Mouse (Mus musculus) heart, adult 18-20 months (tissue): ENCODE measurements at regions not wholly inside any gene's neighbourhood (a gene's known extent, or its start where the extent isn't known, plus 50 kb on each side); places are given as distances from the start of the nearest gene placed in this dataset.

Source experiments
- DNase-seq, 2 experiments: peaks; one replicate each; pipeline ENCODE4 v3.0.0; 2021 to 2022; ENCODE audit warnings: mixed read lengths in 1 of 2

GRCm38 (mm10) chr9:113299900-113300299 is 408.2 kb downstream of the Pdcd6ip start:
- no peak for DNase-seq

GRCm38 (mm10) chr9:113295850-113296467 is 412.1 kb downstream of the Pdcd6ip start:
- no peak for DNase-seq

- DNase-seq, result no peak
Measured at GRCm38 (mm10) chr9:113287397-113287796, 420.7 kb downstream of the Pdcd6ip start.

GRCm38 (mm10) chr9:113283244-113283643 is 424.8 kb downstream of the Pdcd6ip start:
- DNase-seq, result no peak

- no peak for DNase-seq
Measured at GRCm38 (mm10) chr9:113270595-113270994, 437.5 kb downstream of the Pdcd6ip start.

- DNase-seq, result no peak
Measured at GRCm38 (mm10) chr9:113267696-113268095, 440.4 kb downstream of the Pdcd6ip start.

GRCm38 (mm10) chr9:113263636-113264035 is 444.4 kb downstream of the Pdcd6ip start:
- no peak for DNase-seq

- no peak for DNase-seq
Measured at GRCm38 (mm10) chr9:113260296-113260695, 447.8 kb downstream of the Pdcd6ip start.

GRCm38 (mm10) chr9:113258556-113258955 is 449.5 kb downstream of the Pdcd6ip start:
- DNase-seq, result no peak

- DNase-seq, result no peak
Measured at GRCm38 (mm10) chr9:113248703-113249274, 459.3 kb downstream of the Pdcd6ip start.

GRCm38 (mm10) chr9:113247950-113248349 is 460.1 kb downstream of the Pdcd6ip start:
- no peak for DNase-seq

- no peak for DNase-seq
Measured at GRCm38 (mm10) chr9:113243870-113244269, 464.2 kb downstream of the Pdcd6ip start.

GRCm38 (mm10) chr9:113233370-113233769 is 474.7 kb downstream of the Pdcd6ip start:
- no peak for DNase-seq

- DNase-seq, result no peak
Measured at GRCm38 (mm10) chr9:113229391-113229790, 478.7 kb downstream of the Pdcd6ip start.

GRCm38 (mm10) chr9:113213930-113214329 is 494.1 kb downstream of the Pdcd6ip start:
- DNase-seq, result no peak

- DNase-seq, result no peak
Measured at GRCm38 (mm10) chr9:113212389-113212788, 495.7 kb downstream of the Pdcd6ip start.

- no peak for DNase-seq
Measured at GRCm38 (mm10) chr9:113208181-113208580, 499.9 kb downstream of the Pdcd6ip start.

- no peak for DNase-seq
Measured at GRCm38 (mm10) chr9:113199241-113199640, 508.8 kb downstream of the Pdcd6ip start.

- DNase-seq, result no peak
Measured at GRCm38 (mm10) chr9:113195556-113195955, 512.5 kb downstream of the Pdcd6ip start.

- no peak for DNase-seq
Measured at GRCm38 (mm10) chr9:113192773-113193172, 515.3 kb downstream of the Pdcd6ip start.

GRCm38 (mm10) chr9:113191163-113191562 is 516.9 kb downstream of the Pdcd6ip start:
- DNase-seq, result no peak

GRCm38 (mm10) chr9:113181182-113181581 is 526.9 kb downstream of the Pdcd6ip start:
- DNase-seq, result no peak

- DNase-seq, result no peak
Measured at GRCm38 (mm10) chr9:113177918-113178235, 530.2 kb downstream of the Pdcd6ip start.

- DNase-seq, result no peak
Measured at GRCm38 (mm10) chr9:113177181-113177917, 530.7 kb downstream of the Pdcd6ip start.
